Mouse (Mus musculus) hindbrain, embryonic 14.5 days (tissue): ENCODE measurements around the gene Mixl1. TPM values are rescaled to one million over a fixed set of nuclear protein-coding genes. Genes with fewer than 3 reads are reported as not detected.

Experiments used
- ATAC-seq: fragments of 200-750 bp; cut with Nextera tagmentation; 2 replicates; pipeline ENCODE4 v1.8.0; 2017; ENCODE audit warnings: moderate number of reproducible peaks, mild to moderate bottlenecking, moderate TSS enrichment, moderate library complexity; ENCODE audit not compliant: low FRiP score
- DNase-seq: peaks from one replicate; pipeline ENCODE4 v3.0.0-alpha.2; 2015; ENCODE audit warnings: low spot score
- H3K27ac ChIP-seq: fragments of 300-500 bp; sonication (generic); 2 replicates; pipeline ENCODE4 v1.5.1; 2014; ENCODE audit warnings: mild to moderate bottlenecking, moderate library complexity
- H3K27me3 ChIP-seq: fragments of 300-500 bp; sonication (generic); 2 replicates; pipeline ENCODE4 v1.6.1; 2014; ENCODE audit warnings: mild to moderate bottlenecking, low read length, mixed read lengths; ENCODE audit not compliant: control insufficient read depth, insufficient read depth
- H3K36me3 ChIP-seq: fragments of 300-500 bp; sonication (generic); replicated peaks from 2 replicates; pipeline ENCODE4 v1.6.1; 2014; ENCODE audit not compliant: control insufficient read depth, insufficient read depth
- H3K4me1 ChIP-seq: fragments of 300-500 bp; sonication (generic); replicated peaks from 2 replicates; pipeline ENCODE4 v1.6.1; 2014; ENCODE audit warnings: antibody characterized with exemption, low read length, mixed read lengths; ENCODE audit not compliant: control insufficient read depth, insufficient read depth
- H3K4me2 ChIP-seq: fragments of 300-500 bp; sonication (generic); replicated peaks from 2 replicates; pipeline ENCODE4 v1.6.1; 2014; ENCODE audit warnings: mild to moderate bottlenecking, moderate library complexity
- H3K4me3 ChIP-seq: fragments of 300-500 bp; sonication (generic); replicated peaks from 2 replicates; pipeline ENCODE4 v1.5.1; 2014; ENCODE audit warnings: mild to moderate bottlenecking, low read length
- H3K9ac ChIP-seq: fragments of 300-500 bp; sonication (generic); 2 replicates; pipeline ENCODE4 v1.6.1; 2014
- H3K9me3 ChIP-seq: fragments of 300-500 bp; sonication (generic); 2 replicates; pipeline ENCODE4 v1.6.1; 2016; ENCODE audit warnings: low read length; ENCODE audit not compliant: control insufficient read depth
- WGBS: fragments of 180-500 bp; shearing (Covaris S2); extraction: QIAGEN DNeasy Blood & Tissue Kit; methylation state at CpG from one replicate; pipeline ENCODE4 v1.1.7; 2014; 5-methylcytosine and 5-hydroxymethylcytosine counted together
- polyA plus RNA-seq: library from polyadenylated mRNA; unstranded; fragments of >200 nt; fragmentation: Nextera tagmentation; extraction: Ambion mirVana; gene quantifications from 2 replicates; pipeline ENCODE4 v1.2.1, GENCODE M21; 2014

Mixl1 gene
- polyA plus RNA-seq: 0.16 TPM in 1 of 2 replicates, not detected in the other

- Histone ChIP-seq H3K9ac (0 out of 2 replicates have a peak within 1 kb of the TSS, but pooled peaks have one; percentile 5), H3K4me3 (peak within 1 kb of the TSS; percentile 36), H3K27ac (no peak within 1 kb of the TSS), H3K9me3 (no peaks in the 10 kb centered on the region), H3K27me3 (peaks cover 51% of the 10 kb centered on the region), H3K4me2 (peak within 1 kb of the TSS; percentile 52), H3K36me3 (no peaks in the 10 kb centered on the region), H3K4me1 (peaks cover 6% of the 10 kb centered on the region; the same call in 1 of the 2 replicates)
- ATAC-seq (no peak), DNase-seq (no peak)
- under 1% methylated on average over 77 of the region's 79 CpGs for WGBS
Measured at GRCm38 (mm10) chr1:180696626-180697352, at the start of gene Mixl1. Mixl1 (minus strand) TSS chr1:180697034.

GRCm38 (mm10) chr1:180729231-180729630, 32.4 kb upstream of the Mixl1 start:
- no peak overlapping the region for H3K27ac ChIP-seq
- ATAC-seq (no peak), DNase-seq (no peak)
- H3K27me3 ChIP-seq: no peaks in the 10 kb centered on the region
- H3K4me2 ChIP-seq: no peak overlapping the region
- H3K9ac ChIP-seq: no peak overlapping the region
- H3K4me3 ChIP-seq: no peak overlapping the region
- WGBS: 93% methylated on average over 3 of the region's 3 CpGs
- H3K36me3 ChIP-seq: peaks cover 6% of the 10 kb centered on the region
- peaks cover 30% of the 10 kb centered on the region for H3K4me1 ChIP-seq
- H3K9me3 ChIP-seq: no peaks in the 10 kb centered on the region

GRCm38 (mm10) chr1:180726183-180726582, 29.3 kb upstream of the Mixl1 start:
- Histone ChIP-seq H3K4me2 (peak overlapping the region; percentile 77), H3K36me3 (no peaks in the 10 kb centered on the region), H3K4me1 (peaks cover 30% of the 10 kb centered on the region), H3K27me3 (no peaks in the 10 kb centered on the region), H3K27ac (peak overlapping the region; percentile 89), H3K4me3 (peak overlapping the region; percentile 97), H3K9me3 (no peaks in the 10 kb centered on the region), H3K9ac (peak overlapping the region; percentile 96)
- under 1% methylated on average over 39 of the region's 42 CpGs for WGBS
- ATAC-seq (peak; percentile 61), DNase-seq (no peak)

GRCm38 (mm10) chr1:180725704-180726179, 28.9 kb upstream of the Mixl1 start, which contains the start of gene Acbd3:
Acbd3 (plus strand) TSS chr1:180726043.
- Histone ChIP-seq H3K9me3 (no peaks in the 10 kb centered on the region), H3K4me1 (peaks cover 30% of the 10 kb centered on the region), H3K27ac (peak within 1 kb of the TSS; percentile 89), H3K4me2 (peak within 1 kb of the TSS; percentile 77), H3K9ac (peak within 1 kb of the TSS; percentile 96), H3K27me3 (no peaks in the 10 kb centered on the region), H3K4me3 (peak within 1 kb of the TSS; percentile 97), H3K36me3 (no peaks in the 10 kb centered on the region)
- WGBS: 1% methylated on average over 48 of the region's 52 CpGs
- DNase-seq (peak; percentile 86), ATAC-seq (peak; percentile 95)

GRCm38 (mm10) chr1:180723701-180724238, 26.9 kb upstream of the Mixl1 start:
- Histone ChIP-seq H3K36me3 (no peaks in the 10 kb centered on the region), H3K9ac (no peak overlapping the region), H3K27me3 (no peaks in the 10 kb centered on the region), H3K4me1 (peaks cover 21% of the 10 kb centered on the region), H3K9me3 (no peaks in the 10 kb centered on the region), H3K4me2 (no peak overlapping the region), H3K27ac (no peak overlapping the region), H3K4me3 (no peak overlapping the region)
- ATAC-seq: no peak
- DNase-seq: no peak
- 78% methylated on average over 1 of the region's 1 CpGs for WGBS

GRCm38 (mm10) chr1:180722608-180723007, 25.8 kb upstream of the Mixl1 start:
- H3K4me3 ChIP-seq: no peak overlapping the region
- H3K36me3 ChIP-seq: no peaks in the 10 kb centered on the region
- no peaks in the 10 kb centered on the region for H3K9me3 ChIP-seq
- H3K4me1 ChIP-seq: peaks cover 12% of the 10 kb centered on the region
- no peak overlapping the region for H3K9ac ChIP-seq
- H3K27ac ChIP-seq: no peak overlapping the region
- no peak overlapping the region for H3K4me2 ChIP-seq
- 57% methylated on average over 1 of the region's 1 CpGs for WGBS
- no peak for ATAC-seq
- H3K27me3 ChIP-seq: no peaks in the 10 kb centered on the region
- DNase-seq: no peak

- Histone ChIP-seq H3K4me1 (no peaks in the 10 kb centered on the region; the same call in 1 of the 2 replicates), H3K4me2 (no peak overlapping the region), H3K9me3 (no peaks in the 10 kb centered on the region), H3K36me3 (no peaks in the 10 kb centered on the region), H3K9ac (no peak overlapping the region), H3K27me3 (no peaks in the 10 kb centered on the region), H3K4me3 (no peak overlapping the region), H3K27ac (no peak overlapping the region)
- peak; percentile 82 for DNase-seq
- 44% methylated on average over 5 of the region's 5 CpGs for WGBS
- ATAC-seq: peak; percentile 53; the same call in 1 of the 2 replicates
Measured at GRCm38 (mm10) chr1:180719951-180720689, 23.3 kb upstream of the Mixl1 start.

- no peaks in the 10 kb centered on the region for H3K9me3 ChIP-seq
- ATAC-seq (no peak), DNase-seq (no peak)
- WGBS: 85% methylated on average over 6 of the region's 6 CpGs
- H3K27ac ChIP-seq: no peak overlapping the region
- no peaks in the 10 kb centered on the region for H3K36me3 ChIP-seq
- H3K4me3 ChIP-seq: no peak overlapping the region
- no peak overlapping the region for H3K9ac ChIP-seq
- H3K4me1 ChIP-seq: no peaks in the 10 kb centered on the region
- H3K27me3 ChIP-seq: no peaks in the 10 kb centered on the region
- H3K4me2 ChIP-seq: no peak overlapping the region
Measured at GRCm38 (mm10) chr1:180719483-180719882, 22.6 kb upstream of the Mixl1 start.

- Histone ChIP-seq H3K9me3 (no peaks in the 10 kb centered on the region), H3K27me3 (no peaks in the 10 kb centered on the region), H3K4me1 (no peaks in the 10 kb centered on the region), H3K4me2 (no peak overlapping the region), H3K27ac (no peak overlapping the region), H3K36me3 (no peaks in the 10 kb centered on the region), H3K9ac (no peak overlapping the region), H3K4me3 (no peak overlapping the region)
- 79% methylated on average over 5 of the region's 5 CpGs for WGBS
- DNase-seq: no peak
- ATAC-seq: no peak
Measured at GRCm38 (mm10) chr1:180718756-180719155, 21.9 kb upstream of the Mixl1 start.
